Mouse (Mus musculus) neural tube, embryonic 13.5 days (tissue): Measurements from ENCODE around the gene Hspa1b. TPM values are rescaled to one million over a fixed set of nuclear protein-coding genes. Genes with fewer than 3 reads are reported as not detected.
"Not testable (repeated sequence)": the region's sequence is repeated elsewhere in the genome, so short reads cannot be mapped to it uniquely, and the experiment has no call there.

ENCODE experiments used
- ATAC-seq: fragments of 200-750 bp; cut with Nextera tagmentation; 2 replicates; pipeline ENCODE4 v1.8.0; 2017; ENCODE audit warnings: low read depth, mild to moderate bottlenecking, moderate TSS enrichment, moderate library complexity
- H3K27ac ChIP-seq: fragments of 300-500 bp; sonication (generic); replicated peaks from 2 replicates; pipeline ENCODE4 v1.5.1; 2015; ENCODE audit warnings: moderate library complexity, mild to moderate bottlenecking, inconsistent platforms
- H3K27me3 ChIP-seq: fragments of 300-500 bp; sonication (generic); 2 replicates; pipeline ENCODE4 v1.6.1; 2015; ENCODE audit warnings: mild to moderate bottlenecking, inconsistent platforms
- H3K36me3 ChIP-seq: fragments of 300-500 bp; sonication (generic); 2 replicates; pipeline ENCODE4 v1.6.1; 2015; ENCODE audit warnings: mild to moderate bottlenecking, inconsistent platforms
- H3K4me1 ChIP-seq: fragments of 300-500 bp; sonication (generic); replicated peaks from 2 replicates; pipeline ENCODE4 v1.6.1; 2015; ENCODE audit warnings: inconsistent platforms
- H3K4me2 ChIP-seq: fragments of 300-500 bp; sonication (generic); 2 replicates; pipeline ENCODE4 v1.6.1; 2015; ENCODE audit warnings: inconsistent platforms, mild to moderate bottlenecking, moderate library complexity
- H3K4me3 ChIP-seq: fragments of 300-500 bp; sonication (generic); 2 replicates; pipeline ENCODE4 v1.5.1; 2015; ENCODE audit warnings: mild to moderate bottlenecking, inconsistent platforms
- H3K9ac ChIP-seq: fragments of 300-500 bp; sonication (generic); 2 replicates; pipeline ENCODE4 v1.6.1; 2015; ENCODE audit warnings: moderate library complexity, mild to moderate bottlenecking, inconsistent platforms
- H3K9me3 ChIP-seq: fragments of 300-500 bp; sonication (generic); 2 replicates; pipeline ENCODE4 v1.6.1; 2016; ENCODE audit warnings: inconsistent platforms
- WGBS: fragments of 180-500 bp; shearing (Covaris S2); methylation state at CpG from one replicate; pipeline ENCODE4 v1.1.7; 2015; 5-methylcytosine and 5-hydroxymethylcytosine counted together
- polyA plus RNA-seq: library from polyadenylated mRNA; unstranded; fragments of >200 nt; fragmentation: Nextera tagmentation; extraction: Ambion mirVana; gene quantifications from 2 replicates; pipeline ENCODE4 v1.2.1, GENCODE M21; 2015

Gene Hspa1b
- polyA plus RNA-seq, result 0.38 and 0.47 TPM in 2 replicates

- H3K4me3 ChIP-seq, result peak within 1 kb of the TSS; percentile 43
- H3K9ac ChIP-seq, result peak within 1 kb of the TSS; percentile 59
- peak; percentile 95 for ATAC-seq
- H3K4me1 ChIP-seq, result peaks cover 12% of the 10 kb centered on the region
- WGBS, result under 1% methylated on average over 29 of the region's 32 CpGs
- H3K36me3 ChIP-seq, H3K9me3 ChIP-seq: not testable (repeated sequence)
- H3K27ac ChIP-seq, result peak within 1 kb of the TSS; percentile 77
- peaks cover 63% of the 10 kb centered on the region for H3K27me3 ChIP-seq
- peak within 1 kb of the TSS; percentile 68 for H3K4me2 ChIP-seq
Measured at GRCm38 (mm10) chr17:34959130-34959778, at the start of gene Hspa1b. Hspa1b (minus strand) TSS chr17:34959238.

GRCm38 (mm10) chr17:35007387-35007991, 48.5 kb upstream of the Hspa1b start:
- Histone ChIP-seq H3K9ac (no peak overlapping the region), H3K4me3 (no peak overlapping the region), H3K27me3 (no peaks in the 10 kb centered on the region), H3K36me3 (peaks cover 81% of the 10 kb centered on the region), H3K4me1 (peaks cover 11% of the 10 kb centered on the region), H3K27ac (no peak overlapping the region), H3K4me2 (no peak overlapping the region), H3K9me3 (no peaks in the 10 kb centered on the region)
- ATAC-seq, result no peak
- 97% methylated on average over 7 of the region's 7 CpGs for WGBS

GRCm38 (mm10) chr17:35005902-35006301, 46.9 kb upstream of the Hspa1b start:
- 99% methylated on average over 4 of the region's 5 CpGs for WGBS
- Histone ChIP-seq H3K36me3 (peaks cover 65% of the 10 kb centered on the region), H3K4me1 (peaks cover 22% of the 10 kb centered on the region)
- H3K27me3 ChIP-seq, H3K9ac ChIP-seq, ATAC-seq, H3K27ac ChIP-seq, H3K4me2 ChIP-seq, H3K9me3 ChIP-seq, H3K4me3 ChIP-seq: not testable (repeated sequence)

GRCm38 (mm10) chr17:35005158-35005557, 46.1 kb upstream of the Hspa1b start:
- ATAC-seq, result no peak
- H3K27ac ChIP-seq, result no peak overlapping the region
- H3K27me3 ChIP-seq, result no peaks in the 10 kb centered on the region
- H3K4me3 ChIP-seq, result no peak overlapping the region
- H3K4me2 ChIP-seq, result no peak overlapping the region
- peaks cover 23% of the 10 kb centered on the region for H3K4me1 ChIP-seq
- H3K9me3 ChIP-seq, result no peaks in the 10 kb centered on the region
- WGBS, result 96% methylated on average over 10 of the region's 10 CpGs
- peaks cover 58% of the 10 kb centered on the region for H3K36me3 ChIP-seq
- no peak overlapping the region for H3K9ac ChIP-seq

GRCm38 (mm10) chr17:35004075-35004717, 45.2 kb upstream of the Hspa1b start:
- H3K4me1 ChIP-seq, result peaks cover 32% of the 10 kb centered on the region
- no peak overlapping the region for H3K9ac ChIP-seq
- H3K9me3 ChIP-seq, result no peaks in the 10 kb centered on the region
- no peak overlapping the region for H3K4me2 ChIP-seq
- no peak overlapping the region for H3K27ac ChIP-seq
- WGBS, result 95% methylated on average over 17 of the region's 17 CpGs
- H3K36me3 ChIP-seq, result peaks cover 48% of the 10 kb centered on the region
- no peak for ATAC-seq
- H3K27me3 ChIP-seq, result no peaks in the 10 kb centered on the region
- H3K4me3 ChIP-seq, result no peak overlapping the region

GRCm38 (mm10) chr17:35003022-35003838, 44.2 kb upstream of the Hspa1b start:
- Histone ChIP-seq H3K4me2 (peak overlapping the region; percentile 100), H3K9ac (peak overlapping the region; percentile 97), H3K4me1 (peaks cover 34% of the 10 kb centered on the region), H3K27me3 (no peaks in the 10 kb centered on the region), H3K9me3 (no peaks in the 10 kb centered on the region), H3K4me3 (no peak overlapping the region), H3K36me3 (peaks cover 41% of the 10 kb centered on the region), H3K27ac (no peak overlapping the region)
- no peak for ATAC-seq
- WGBS, result 77% methylated on average over 9 of the region's 9 CpGs

- Histone ChIP-seq H3K9ac (peak overlapping the region; percentile 97), H3K36me3 (peaks cover 32% of the 10 kb centered on the region), H3K27ac (peak overlapping the region; percentile 96; the same call in 1 of the 2 replicates), H3K4me2 (peak overlapping the region; percentile 100), H3K27me3 (no peaks in the 10 kb centered on the region), H3K9me3 (no peaks in the 10 kb centered on the region), H3K4me1 (peaks cover 34% of the 10 kb centered on the region), H3K4me3 (peak overlapping the region; percentile 93)
- WGBS, result 12% methylated on average over 12 of the region's 12 CpGs
- no peak for ATAC-seq
Measured at GRCm38 (mm10) chr17:35002153-35002865, 43.3 kb upstream of the Hspa1b start.

GRCm38 (mm10) chr17:35001452-35002152, 42.6 kb upstream of the Hspa1b start:
- H3K9ac ChIP-seq, result peak overlapping the region; percentile 97
- no peaks in the 10 kb centered on the region for H3K27me3 ChIP-seq
- H3K4me2 ChIP-seq, result peak overlapping the region; percentile 100
- WGBS, result 1% methylated on average over 35 of the region's 35 CpGs
- H3K4me1 ChIP-seq, result peaks cover 34% of the 10 kb centered on the region
- peak overlapping the region; percentile 96 for H3K27ac ChIP-seq
- H3K36me3 ChIP-seq, result peaks cover 25% of the 10 kb centered on the region
- ATAC-seq, result no peak; the same call in 1 of the 2 replicates
- no peaks in the 10 kb centered on the region for H3K9me3 ChIP-seq
- H3K4me3 ChIP-seq, result peak overlapping the region; percentile 93

- Histone ChIP-seq H3K27ac (peak within 1 kb of the TSS; percentile 96), H3K9ac (peak within 1 kb of the TSS; percentile 97), H3K4me3 (peak within 1 kb of the TSS; percentile 93), H3K27me3 (no peaks in the 10 kb centered on the region), H3K36me3 (peaks cover 19% of the 10 kb centered on the region), H3K4me2 (peak within 1 kb of the TSS; percentile 100), H3K9me3 (no peaks in the 10 kb centered on the region), H3K4me1 (peaks cover 34% of the 10 kb centered on the region)
- under 1% methylated on average over 57 of the region's 83 CpGs for WGBS
- peak; percentile 93 for ATAC-seq
Measured at GRCm38 (mm10) chr17:35000717-35001451, 41.8 kb upstream of the Hspa1b start, which contains the start of gene Vars. Vars (plus strand) TSS chr17:35000987.

GRCm38 (mm10) chr17:34999871-35000716, 41.1 kb upstream of the Hspa1b start:
- H3K27ac ChIP-seq, result peak overlapping the region; percentile 96; the same call in 1 of the 2 replicates
- H3K4me2 ChIP-seq, result peak overlapping the region; percentile 100
- peak overlapping the region; percentile 93 for H3K4me3 ChIP-seq
- H3K4me1 ChIP-seq, result peaks cover 34% of the 10 kb centered on the region
- WGBS, result 25% methylated on average over 30 of the region's 32 CpGs
- not testable (repeated sequence) for ATAC-seq, H3K9me3 ChIP-seq, H3K27me3 ChIP-seq
- peaks cover 11% of the 10 kb centered on the region for H3K36me3 ChIP-seq
- peak overlapping the region; percentile 97 for H3K9ac ChIP-seq
